Mouse (Mus musculus): ENCODE results near the gene Cenpb. TPM values are rescaled to one million over a fixed set of nuclear protein-coding genes. Genes with fewer than 3 reads are reported as not detected.

The Cenpb gene
- total and polyA plus RNA-seq, 2 experiments from 2014 or later = 7.8 to 62.9 TPM

GRCm38 (mm10) chr2:131209969-131210792 lies 30.3 kb upstream of the Cenpb start:
- Histone ChIP-seq H3K27me3 (ENCODE audit: control insufficient read depth, insufficient read depth, low read length) (no peaks in the 10 kb centered on the region), H3K4me3 (ENCODE audit: low read depth, low read length) (peak overlapping the region; percentile 61), H3K4me2 (ENCODE audit: low read depth, low read length) (peak overlapping the region; percentile 67), H3K36me3 (replicated peaks; ENCODE audit: control insufficient read depth, insufficient read depth, low read length) (peaks cover 27% of the 10 kb centered on the region), H3K9me3 (replicated peaks; ENCODE audit: control insufficient read depth, low read length) (no peaks in the 10 kb centered on the region), H3K4me1 (ENCODE audit: control insufficient read depth, insufficient read depth) (peaks cover 37% of the 10 kb centered on the region), H3K27ac (ENCODE audit: low read depth) (peak overlapping the region; percentile 88), H3K9ac (replicated peaks; ENCODE audit: low read depth, low read length) (peak overlapping the region; percentile 74)
- peak; percentile 94 for TF ChIP-seq EP300 (IDR thresholded peaks at IDR 0.05; ENCODE audit: low read depth)
- TF ChIP-seq CTCF (IDR thresholded peaks at IDR 0.05; ENCODE audit: low read depth) = peak; percentile 88
- peak; percentile 97 for ATAC-seq (ENCODE audit: insufficient read depth, low read depth)
- peak; percentile 95 for DNase-seq (ENCODE audit: low spot score)
- under 1% methylated on average over 50 of the region's 50 CpGs for WGBS

DNA sequence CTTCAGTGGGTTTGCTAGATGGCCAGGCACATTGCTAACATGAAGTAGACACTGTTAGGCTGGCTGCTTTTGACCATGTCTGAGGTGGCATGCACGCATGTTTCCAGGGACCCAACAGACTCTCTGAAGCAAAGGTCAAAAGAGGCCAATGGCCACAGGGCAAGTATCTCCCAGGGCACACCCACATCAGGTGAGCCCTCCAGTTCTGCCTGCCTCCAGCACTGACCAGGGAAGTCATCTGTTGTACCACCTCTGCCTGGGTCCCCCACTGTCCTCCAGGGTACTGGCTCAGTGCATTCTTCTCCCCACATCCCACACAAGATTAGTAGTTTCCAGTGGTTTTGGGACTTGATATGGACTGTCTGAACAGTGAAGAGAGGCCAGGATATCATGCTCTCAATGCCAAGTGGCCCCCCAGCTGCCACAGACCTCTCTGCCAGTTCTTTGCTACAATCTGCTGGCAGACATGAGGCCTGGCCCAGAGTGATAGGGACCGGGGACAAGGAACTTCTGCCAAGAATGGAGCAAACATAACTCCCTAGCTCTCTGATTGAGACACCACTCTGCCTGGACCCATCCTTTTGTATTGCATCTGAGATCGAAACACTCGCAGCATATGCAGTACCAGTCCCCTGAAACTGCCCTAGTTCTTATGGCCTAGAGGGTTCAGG lies 29.4 kb upstream of the Cenpb start:
- Histone ChIP-seq H3K4me2 (ENCODE audit: low read depth, low read length) (peak overlapping the region; percentile 67), H3K9me3 (replicated peaks; ENCODE audit: control insufficient read depth, low read length) (no peaks in the 10 kb centered on the region), H3K36me3 (replicated peaks; ENCODE audit: control insufficient read depth, insufficient read depth, low read length) (peaks cover 21% of the 10 kb centered on the region), H3K9ac (replicated peaks; ENCODE audit: low read depth, low read length) (peak overlapping the region; percentile 74; the same call in 1 of the 2 replicates), H3K4me1 (ENCODE audit: control insufficient read depth, insufficient read depth) (peaks cover 45% of the 10 kb centered on the region), H3K27me3 (ENCODE audit: control insufficient read depth, insufficient read depth, low read length) (no peaks in the 10 kb centered on the region), H3K27ac (ENCODE audit: low read depth) (peak overlapping the region; percentile 88), H3K4me3 (ENCODE audit: low read depth, low read length) (peak overlapping the region; percentile 61; the same call in 1 of the 2 replicates)
- WGBS = 58% methylated on average over 4 of the region's 4 CpGs
- DNase-seq (ENCODE audit: low spot score) (no peak), ATAC-seq (ENCODE audit: insufficient read depth, low read depth) (no peak)
- TF ChIP-seq CTCF (IDR thresholded peaks at IDR 0.05; ENCODE audit: low read depth) (no peak), EP300 (IDR thresholded peaks at IDR 0.05; ENCODE audit: low read depth) (no peak)

DNA sequence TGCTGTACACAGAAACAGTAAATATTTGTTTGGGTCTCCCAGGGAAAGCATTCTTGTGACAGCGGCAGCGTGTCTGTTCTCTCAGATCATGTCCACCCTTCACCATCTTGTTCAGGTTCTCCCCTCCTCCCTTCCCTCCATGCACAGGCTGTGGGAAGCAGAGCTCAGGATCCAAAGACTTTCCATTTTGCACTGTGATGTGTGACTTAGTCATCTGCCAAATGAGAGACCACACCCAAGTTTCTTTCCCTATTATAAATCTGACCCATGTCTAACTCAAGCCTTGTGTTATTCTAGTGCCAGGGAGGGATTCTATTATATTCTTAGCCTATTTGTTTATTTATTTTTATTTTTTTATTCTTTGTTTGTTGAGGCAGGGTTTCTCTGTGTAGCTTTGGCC lies 28.5 kb upstream of the Cenpb start:
- Histone ChIP-seq H3K9ac (replicated peaks; ENCODE audit: low read depth, low read length) (no peak overlapping the region), H3K36me3 (replicated peaks; ENCODE audit: control insufficient read depth, insufficient read depth, low read length) (peaks cover 11% of the 10 kb centered on the region), H3K4me3 (ENCODE audit: low read depth, low read length) (no peak overlapping the region), H3K4me1 (ENCODE audit: control insufficient read depth, insufficient read depth) (peaks cover 44% of the 10 kb centered on the region), H3K9me3 (replicated peaks; ENCODE audit: control insufficient read depth, low read length) (no peaks in the 10 kb centered on the region), H3K27ac (ENCODE audit: low read depth) (no peak overlapping the region), H3K4me2 (ENCODE audit: low read depth, low read length) (no peak overlapping the region), H3K27me3 (ENCODE audit: control insufficient read depth, insufficient read depth, low read length) (no peaks in the 10 kb centered on the region)
- DNase-seq (ENCODE audit: low spot score) = no peak
- TF ChIP-seq EP300 (IDR thresholded peaks at IDR 0.05; ENCODE audit: low read depth) = no peak
- no peak for TF ChIP-seq CTCF (IDR thresholded peaks at IDR 0.05; ENCODE audit: low read depth)
- ATAC-seq (ENCODE audit: insufficient read depth, low read depth) = no peak
- WGBS = 95% methylated on average over 2 of the region's 2 CpGs

DNA sequence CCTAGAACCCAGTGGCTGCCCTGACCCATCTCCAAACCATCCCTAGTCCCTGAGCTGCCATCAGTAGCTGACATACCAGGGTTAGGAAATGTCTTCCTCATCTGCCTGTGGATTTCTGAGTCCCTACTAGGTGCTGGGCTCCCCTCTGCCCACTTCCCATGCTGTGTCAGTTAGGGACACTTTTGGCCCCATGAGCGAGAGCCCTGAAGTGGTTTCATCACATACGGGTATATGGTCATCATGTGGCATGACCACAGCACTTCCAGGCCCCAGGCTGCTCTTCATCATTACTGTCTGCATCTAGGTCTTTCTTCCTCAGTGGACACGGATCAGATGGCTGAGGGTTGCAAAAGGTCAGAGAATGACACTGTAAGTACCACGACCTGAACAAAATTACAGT lies 26.9 kb upstream of the Cenpb start, which contains the start of gene Ap5s1:
Gene Ap5s1, plus strand, starts transcription at position 301 of the 400 bp plus-strand sequence.
- TF ChIP-seq CTCF (IDR thresholded peaks at IDR 0.05; ENCODE audit: low read depth) (no peak), EP300 (IDR thresholded peaks at IDR 0.05; ENCODE audit: low read depth) (no peak)

DNA sequence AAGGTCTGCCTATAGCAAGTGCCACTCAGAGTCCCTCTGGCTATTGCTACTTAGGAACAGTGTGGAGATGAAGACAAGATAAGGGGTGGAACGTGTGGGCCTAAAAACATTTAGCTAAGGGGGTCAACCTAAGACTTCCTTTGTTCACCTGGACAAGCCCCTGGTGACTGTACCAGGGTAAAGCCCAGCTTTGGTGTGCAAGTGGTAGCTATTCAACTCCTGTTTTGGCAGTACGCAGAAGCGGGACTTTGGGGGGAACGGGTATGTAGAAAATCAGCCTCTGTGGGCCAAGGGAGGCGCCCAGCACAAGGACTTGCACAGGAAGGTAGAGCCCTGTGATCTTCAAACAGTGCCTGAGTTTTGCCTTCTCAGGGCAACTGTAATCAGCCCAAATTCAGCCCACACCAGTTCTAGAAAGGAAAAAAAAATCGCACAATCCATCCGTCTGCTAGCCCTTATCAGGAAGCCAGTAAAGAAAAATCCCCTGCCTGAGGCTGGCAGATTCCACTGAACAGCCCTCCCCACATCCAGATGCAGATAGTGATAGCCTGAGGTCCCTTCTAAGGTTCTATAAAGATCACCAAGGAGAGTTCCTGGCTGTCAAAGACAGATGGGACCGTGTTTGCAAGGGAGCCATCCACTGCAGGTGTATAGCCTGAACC lies 25.8 kb upstream of the Cenpb start:
- no peak for DNase-seq (ENCODE audit: low spot score)
- H3K4me3 ChIP-seq (ENCODE audit: low read depth, low read length) = no peak overlapping the region
- peak overlapping the region; percentile 77; the same call in 1 of the 2 replicates for H3K27ac ChIP-seq (ENCODE audit: low read depth)
- no peak overlapping the region for H3K9ac ChIP-seq (replicated peaks; ENCODE audit: low read depth, low read length)
- H3K4me1 ChIP-seq (ENCODE audit: control insufficient read depth, insufficient read depth) = peaks cover 22% of the 10 kb centered on the region
- no peak for ATAC-seq (ENCODE audit: insufficient read depth, low read depth)
- no peaks in the 10 kb centered on the region for H3K27me3 ChIP-seq (ENCODE audit: control insufficient read depth, insufficient read depth, low read length)
- H3K36me3 ChIP-seq (replicated peaks; ENCODE audit: control insufficient read depth, insufficient read depth, low read length) = no peaks in the 10 kb centered on the region
- WGBS = 62% methylated on average over 8 of the region's 8 CpGs
- no peak overlapping the region for H3K4me2 ChIP-seq (ENCODE audit: low read depth, low read length)
- H3K9me3 ChIP-seq (replicated peaks; ENCODE audit: control insufficient read depth, low read length) = no peaks in the 10 kb centered on the region
- TF ChIP-seq EP300 (IDR thresholded peaks at IDR 0.05; ENCODE audit: low read depth) (no peak), CTCF (IDR thresholded peaks at IDR 0.05; ENCODE audit: low read depth) (no peak)

More for the DNA sequence above, 26.9 kb upstream of the Cenpb start, which contains the start of gene Ap5s1:
- H3K4me1 ChIP-seq (ENCODE audit: control insufficient read depth, insufficient read depth) = peaks cover 29% of the 10 kb centered on the region
- DNase-seq (ENCODE audit: low spot score) (no peak), ATAC-seq (ENCODE audit: insufficient read depth, low read depth) (no peak)
- no peaks in the 10 kb centered on the region for H3K9me3 ChIP-seq (replicated peaks; ENCODE audit: control insufficient read depth, low read length)
- no peak within 1 kb of the TSS for H3K27ac ChIP-seq (ENCODE audit: low read depth)
- H3K9ac ChIP-seq (replicated peaks; ENCODE audit: low read depth, low read length) = no peak within 1 kb of the TSS
- H3K4me3 ChIP-seq (ENCODE audit: low read depth, low read length) = no peak within 1 kb of the TSS
- 79% methylated on average over 4 of the region's 4 CpGs for WGBS
- H3K27me3 ChIP-seq (ENCODE audit: control insufficient read depth, insufficient read depth, low read length) = no peaks in the 10 kb centered on the region
- no peaks in the 10 kb centered on the region for H3K36me3 ChIP-seq (replicated peaks; ENCODE audit: control insufficient read depth, insufficient read depth, low read length)
- H3K4me2 ChIP-seq (ENCODE audit: low read depth, low read length) = no peak within 1 kb of the TSS

Measured in heart, postnatal 0 days (tissue).